Mouse (Mus musculus) brain, embryonic 14.5 days (tissue): Measurements from ENCODE around the gene Hdac11.

Experiments
- CTCF ChIP-seq: fragments of 200-500 bp; IDR thresholded peaks from 2 replicates; pipeline ENCODE4 v1.5.1; 2012; ENCODE audit warnings: inconsistent platforms, mild to moderate bottlenecking, moderate library complexity, borderline replicate concordance; ENCODE audit not compliant: insufficient read depth, insufficient read length; ENCODE audit errors: extremely low read depth
- POLR2A ChIP-seq: fragments of 200-500 bp; IDR thresholded peaks from 2 replicates; pipeline ENCODE4 v1.6.1; 2012; ENCODE audit warnings: mild to moderate bottlenecking, inconsistent platforms, borderline replicate concordance; ENCODE audit not compliant: poor library complexity, insufficient read depth, insufficient read length, severe bottlenecking; ENCODE audit errors: extremely low read depth

- TF ChIP-seq CTCF = no peak
- TF ChIP-seq POLR2A = no peak
Measured at GRCm38 (mm10) chr6:91185502-91185901, 29.0 kb downstream of the Hdac11 start.
